Mouse (Mus musculus): ENCODE data around the gene Dnal4.

GRCm38 (mm10) chr15:79792455-79792854 lies 14.8 kb upstream of the Dnal4 start:
- TF ChIP-seq GATA1 (IDR thresholded peaks at IDR 0.05; ENCODE audit: low read length) (no peak), TAL1 (IDR thresholded peaks at IDR 0.05; ENCODE audit: low read length) (no peak)
